Mouse (Mus musculus) megakaryocyte progenitor cell, adult 5-6 weeks (primary cell): Measurements from ENCODE around the gene Pkp4. TPM values are rescaled to one million over a fixed set of nuclear protein-coding genes. Genes with fewer than 3 reads are reported as not detected.

Experiments
- ATAC-seq: replicated peaks from 2 replicates; pipeline ENCODE4 v1.8.0; 2016; ENCODE audit warnings: mild to moderate bottlenecking, moderate TSS enrichment, inconsistent platforms; ENCODE audit not compliant: poor library complexity
- total RNA-seq, 2 experiments: library from RNA; stranded (forward) in 1 of 2; stranded (reverse) in 1 of 2; fragments of 157-497, 149-512 nt in 1 of 2; fragments of 200-1000 nt in 1 of 2; gene quantifications; 2 replicates each; pipeline versions ENCODE4 v1.2.3 to v1.2.4; 2015 to 2017

The Pkp4 gene
- total RNA-seq, 2 experiments from 2014 or later: 14.3 to 22.2 TPM

DNA sequence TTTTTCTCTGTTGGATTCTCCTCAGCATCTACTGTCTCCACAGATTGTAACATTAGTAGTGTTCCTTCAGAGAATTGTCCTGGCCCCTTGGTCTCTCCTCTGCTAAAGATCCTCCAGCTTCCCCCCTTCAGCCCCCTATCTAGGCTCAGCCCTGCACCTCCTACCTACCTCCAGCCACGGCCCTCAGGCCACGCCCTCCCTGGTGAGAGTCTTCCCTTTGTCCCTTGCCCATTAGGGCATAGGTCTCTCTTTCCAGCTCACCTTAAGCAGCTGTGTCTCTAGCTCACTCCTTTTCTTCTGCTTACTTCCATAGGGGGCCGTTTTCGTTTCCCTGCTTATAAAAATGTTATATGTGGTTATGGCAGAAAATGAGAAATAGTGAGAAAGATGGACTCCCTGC lies 22.9 kb downstream of the Pkp4 start:
- no peak for ATAC-seq

- ATAC-seq: peak; percentile 96
These were observed 23.7 kb downstream of the Pkp4 start for GRCm38 (mm10) chr2:59184107-59185064.

GRCm38 (mm10) chr2:59186122-59186521 lies 25.5 kb downstream of the Pkp4 start:
- no peak for ATAC-seq

- no peak for ATAC-seq
These were observed 26.3 kb downstream of the Pkp4 start for GRCm38 (mm10) chr2:59186966-59187365.

DNA sequence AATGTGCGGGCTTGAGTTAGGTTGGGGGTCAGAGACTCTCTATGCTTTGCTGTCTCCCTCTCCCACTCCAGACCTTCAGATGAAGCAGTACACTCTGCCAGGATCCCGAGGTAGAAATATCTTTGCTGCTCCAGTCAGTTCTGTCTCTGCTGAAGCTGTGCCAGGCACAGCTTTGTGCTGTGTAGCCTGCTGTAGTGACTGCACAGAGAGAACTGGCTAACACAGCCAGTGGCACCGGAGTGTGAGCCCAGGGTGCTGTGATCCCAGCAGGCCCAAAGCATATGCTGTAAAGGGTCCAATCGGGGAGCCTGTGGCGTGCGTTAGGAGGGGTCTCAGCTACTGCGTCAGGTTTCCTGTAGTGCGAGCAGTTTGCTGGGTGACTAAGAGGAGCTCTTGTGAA lies 27.7 kb downstream of the Pkp4 start:
- no peak for ATAC-seq

GRCm38 (mm10) chr2:59189661-59190185 lies 29.1 kb downstream of the Pkp4 start:
- ATAC-seq: no peak

DNA sequence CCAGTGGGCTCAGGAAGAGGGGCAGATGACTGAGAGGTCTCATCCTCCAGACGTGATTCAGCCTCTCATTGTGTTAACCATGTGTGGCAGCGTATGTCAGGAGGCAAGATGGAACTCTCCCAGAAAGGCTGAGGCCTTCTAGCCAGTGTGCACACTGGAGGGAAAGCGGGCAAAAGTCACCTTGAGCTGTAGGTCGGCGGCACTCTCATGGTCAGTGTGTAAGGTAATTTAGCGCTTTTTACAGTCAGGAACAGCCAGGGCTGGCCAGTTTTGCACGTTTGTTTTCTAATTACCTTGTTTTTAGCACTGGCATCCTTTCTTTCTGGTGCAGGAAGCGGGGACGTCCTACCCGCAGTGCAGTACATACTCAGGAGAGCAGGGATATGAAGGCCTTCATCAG lies 29.5 kb downstream of the Pkp4 start:
- no peak for ATAC-seq

DNA sequence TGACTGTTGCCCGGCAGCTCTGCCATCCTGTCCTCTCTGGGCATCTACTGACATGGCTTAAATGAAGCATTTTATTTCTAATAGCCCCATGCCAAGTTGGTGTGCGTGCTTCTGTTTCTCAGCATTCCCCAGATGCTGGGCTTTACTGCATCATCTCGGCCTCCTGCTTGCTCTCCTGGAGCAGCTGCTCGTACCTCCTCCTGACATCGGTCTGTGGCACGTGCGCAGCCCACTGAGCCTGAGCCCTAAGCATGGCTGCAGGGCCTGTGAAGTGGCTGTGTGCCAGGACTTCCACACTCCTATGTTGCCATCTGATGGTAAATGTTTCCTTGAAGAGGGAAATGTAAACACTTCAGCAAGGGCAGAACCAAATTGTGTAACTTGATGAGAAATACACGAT lies 30.8 kb downstream of the Pkp4 start:
- ATAC-seq: no peak

DNA sequence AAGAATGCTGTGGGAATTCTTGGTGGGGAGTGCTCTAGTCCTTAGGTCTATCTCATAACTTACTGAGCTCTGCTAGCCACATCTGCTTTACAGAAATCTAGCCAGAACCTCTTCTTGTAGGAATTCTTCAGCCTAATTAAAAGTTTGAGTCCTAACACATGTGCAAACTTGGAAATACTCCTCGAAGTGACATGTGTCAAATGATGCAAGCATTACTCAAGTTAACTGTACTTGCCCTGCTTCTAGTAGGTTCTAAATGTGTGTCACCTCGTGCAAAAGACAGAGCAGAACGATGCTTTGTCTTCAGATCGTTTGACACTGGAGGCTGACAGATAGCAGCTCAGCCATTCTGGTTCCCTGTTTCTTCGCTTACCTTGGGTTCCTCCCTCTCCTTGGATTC lies 32.5 kb downstream of the Pkp4 start:
- ATAC-seq: no peak

DNA sequence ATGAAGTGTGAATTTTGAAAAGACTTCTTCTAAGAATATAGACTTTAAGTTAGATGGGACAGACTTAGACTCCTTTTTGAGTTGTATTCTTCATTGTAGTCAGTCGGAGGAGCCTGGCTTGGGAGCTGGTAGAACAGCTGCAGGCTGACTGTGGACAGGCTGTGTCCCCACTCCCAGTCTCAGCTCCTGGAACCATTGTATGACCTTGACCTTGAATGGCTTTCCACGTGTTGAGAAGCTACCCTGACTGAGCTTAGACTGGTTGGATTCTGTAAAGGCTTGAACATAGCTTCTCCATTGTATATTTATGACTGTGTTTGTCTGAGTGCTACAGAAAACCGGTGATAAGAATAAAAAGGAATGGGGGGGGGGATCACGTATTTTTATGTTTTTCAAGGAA lies 36.5 kb downstream of the Pkp4 start:
- ATAC-seq: no peak

GRCm38 (mm10) chr2:59199476-59199976 lies 38.9 kb downstream of the Pkp4 start:
- ATAC-seq: no peak

- ATAC-seq: no peak
These were observed 39.9 kb downstream of the Pkp4 start for GRCm38 (mm10) chr2:59200511-59200910.

GRCm38 (mm10) chr2:59202930-59203329 lies 42.3 kb downstream of the Pkp4 start:
- ATAC-seq: no peak

DNA sequence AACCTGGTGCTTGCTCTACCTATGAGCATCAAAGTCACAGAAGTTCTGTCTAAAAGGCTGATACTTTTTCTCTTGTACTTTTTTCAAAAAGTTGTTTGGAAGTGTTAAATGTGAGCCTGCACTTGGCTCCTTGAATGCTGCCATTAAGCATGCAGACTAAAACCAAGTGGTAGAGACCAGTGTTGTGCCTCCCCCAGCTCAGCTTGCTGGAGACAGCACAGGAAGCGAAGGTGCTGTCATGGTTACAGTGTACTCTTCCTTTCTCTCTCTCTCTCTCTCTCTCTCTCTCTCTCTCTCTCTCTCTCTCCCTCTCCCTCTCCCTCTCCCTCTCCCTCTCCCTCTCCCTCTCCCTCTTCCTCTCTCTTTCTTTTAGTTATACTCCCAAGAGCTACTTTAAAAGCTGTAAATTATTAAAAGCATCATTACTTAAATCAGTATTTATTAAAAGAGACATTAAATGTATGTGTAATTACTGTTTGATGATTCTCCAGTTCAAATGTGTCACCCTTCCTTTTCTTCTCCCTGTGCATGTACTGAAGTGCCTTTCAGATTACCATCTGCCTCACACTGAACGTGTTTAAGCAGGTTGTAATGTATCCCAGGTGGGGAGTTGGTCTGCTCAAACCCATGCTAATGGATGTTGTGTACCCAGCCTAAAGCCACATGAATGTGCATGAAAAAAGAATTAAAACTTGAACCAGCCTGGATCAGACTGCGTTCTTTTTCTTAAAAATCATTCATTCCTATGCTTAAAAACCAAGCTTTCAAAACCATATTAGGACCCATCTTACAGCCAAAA lies 43.2 kb downstream of the Pkp4 start:
- ATAC-seq: no peak

GRCm38 (mm10) chr2:59205092-59205491 lies 44.4 kb downstream of the Pkp4 start:
- ATAC-seq: no peak

DNA sequence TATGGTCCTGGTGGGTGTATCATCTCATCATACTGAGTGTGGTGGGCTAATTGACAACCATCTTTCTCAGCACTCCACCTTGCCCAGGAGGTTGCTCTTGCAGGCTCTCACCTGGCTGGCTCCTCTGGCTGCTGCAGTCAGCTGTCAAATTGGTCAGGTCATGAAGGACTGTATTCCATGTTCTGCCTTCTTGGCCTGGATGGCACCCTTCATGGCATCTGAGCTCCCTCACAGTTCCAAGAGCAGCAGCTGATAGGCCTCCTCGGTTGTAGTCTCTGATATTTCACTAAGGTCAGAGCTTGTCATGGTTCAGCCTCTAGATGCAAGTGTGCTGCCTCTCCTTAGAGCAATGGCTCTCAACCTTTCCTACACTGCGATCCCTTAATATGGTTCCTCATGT lies 45.5 kb downstream of the Pkp4 start:
- ATAC-seq: no peak

DNA sequence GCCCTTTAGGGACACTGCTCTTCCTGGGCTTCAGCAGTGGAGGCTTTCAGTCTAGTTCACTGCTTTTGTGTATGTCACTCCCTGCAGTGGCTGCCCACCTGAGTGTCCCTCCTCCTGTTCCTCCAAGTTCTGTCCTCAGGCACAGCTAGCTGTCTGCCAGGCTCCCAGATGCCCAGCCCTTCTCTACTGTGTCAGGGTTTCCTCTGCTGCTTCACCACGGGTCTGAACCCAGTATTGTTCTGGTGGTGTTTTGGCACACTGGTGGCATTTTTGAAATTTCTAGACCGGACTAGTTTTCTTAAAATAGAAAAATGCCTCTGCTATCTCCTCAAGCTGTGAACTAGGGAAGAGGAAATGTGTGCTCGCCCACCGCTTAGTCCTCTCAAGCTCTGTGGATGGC lies 46.6 kb downstream of the Pkp4 start:
- ATAC-seq: no peak

DNA sequence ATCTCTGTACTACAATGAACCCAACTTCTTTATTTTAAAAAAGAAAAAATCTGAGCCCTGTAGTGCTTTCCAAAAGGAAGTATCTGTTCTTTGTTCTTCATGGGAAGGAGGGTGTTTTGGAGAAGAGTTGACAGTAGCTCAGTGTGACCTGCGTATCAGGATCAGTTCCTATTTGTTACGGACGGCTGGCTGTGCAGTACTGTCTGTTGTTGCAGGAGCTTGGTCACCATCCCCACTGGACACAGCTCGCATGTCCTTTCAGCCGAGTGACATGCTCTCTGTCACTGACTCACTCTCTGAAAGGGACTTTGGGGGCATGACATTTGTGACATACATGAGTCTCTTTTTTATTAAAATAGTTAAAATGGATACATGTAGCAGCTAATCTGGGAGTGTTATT lies 47.1 kb downstream of the Pkp4 start:
- ATAC-seq: no peak

GRCm38 (mm10) chr2:59208276-59208675 lies 47.6 kb downstream of the Pkp4 start:
- ATAC-seq: no peak

DNA sequence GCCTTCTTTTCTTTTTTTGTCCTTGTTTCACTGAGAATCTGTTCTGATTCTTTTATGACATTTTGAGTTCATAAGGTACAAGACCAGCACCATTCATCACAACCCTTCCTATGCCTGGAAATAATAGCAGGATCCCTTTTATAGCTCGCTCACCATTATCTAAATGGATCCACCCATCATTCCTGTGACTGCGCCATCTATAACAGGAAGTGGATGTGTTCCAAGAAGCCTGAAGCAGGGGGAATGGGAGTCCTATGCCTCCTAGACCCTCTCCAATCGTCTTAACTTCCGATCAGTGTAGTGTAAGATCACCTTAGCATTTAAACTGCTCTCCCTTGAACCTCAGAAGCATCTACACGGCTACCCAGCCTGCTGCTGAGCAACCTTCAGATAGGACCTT lies 50.4 kb downstream of the Pkp4 start:
- no peak for ATAC-seq

DNA sequence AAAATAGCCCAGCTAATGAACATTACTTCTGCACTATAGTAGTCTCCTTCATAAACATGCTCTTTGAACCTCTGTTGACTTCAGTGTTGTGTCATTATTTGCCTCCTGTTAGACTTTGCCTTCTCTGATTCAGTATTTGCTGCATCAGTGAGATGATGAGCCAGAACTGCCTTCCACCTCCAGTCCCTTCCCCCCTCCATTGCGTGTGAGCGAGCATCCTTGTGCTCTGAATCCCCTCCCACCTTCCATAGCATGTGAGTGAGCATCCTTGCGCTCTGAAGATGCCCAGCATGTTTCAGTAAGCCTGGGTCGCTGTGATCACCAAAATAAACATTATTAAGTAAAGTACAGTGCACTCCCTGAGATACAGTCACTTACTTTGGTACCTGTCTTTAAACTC lies 51.8 kb downstream of the Pkp4 start:
- no peak for ATAC-seq

DNA sequence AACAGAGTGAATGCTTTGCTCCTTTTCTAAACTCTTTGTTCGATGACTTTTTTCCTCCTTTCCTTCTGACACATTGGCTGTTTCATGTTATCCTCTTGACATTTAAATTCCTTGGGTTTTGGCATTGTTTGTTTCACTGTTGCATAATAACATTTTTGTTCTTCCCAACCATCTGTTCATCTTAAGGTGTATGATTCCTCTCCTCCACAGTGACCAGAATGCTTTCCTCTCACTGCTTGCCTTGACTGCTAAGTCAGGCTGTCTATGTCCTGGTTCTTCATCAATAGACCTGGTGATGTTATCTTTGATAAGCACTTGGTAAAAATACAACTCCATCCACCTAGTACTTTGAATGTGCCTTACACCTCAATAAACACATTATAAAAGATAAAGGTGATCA lies 52.2 kb downstream of the Pkp4 start:
- ATAC-seq: no peak
